Mouse (Mus musculus): ENCODE measurements at regions not wholly inside any gene's neighbourhood (a gene's known extent, or its start where the extent isn't known, plus 50 kb on each side); places are given as distances from the start of the nearest gene placed in this dataset.

GRCm38 (mm10) chr6:94389716-94390115, 106.0 kb upstream of the Magi1 start:
- DNase-seq (ENCODE audit: low read depth, low spot score): no peak
- H3K9me3 ChIP-seq (replicated peaks; ENCODE audit: insufficient read depth, low read length): no peaks in the 10 kb centered on the region
- H3K27me3 ChIP-seq (ENCODE audit: control insufficient read depth in 1 of 2, insufficient read depth in 2 of 2, low read length in 2 of 2): no peaks in the 10 kb centered on the region
- no peaks in the 10 kb centered on the region for H3K4me1 ChIP-seq (ENCODE audit: control insufficient read depth in 1 of 2, insufficient read depth in 2 of 2, low read length in 2 of 2)
- TF ChIP-seq USF2 (IDR thresholded peaks at IDR 0.05; ENCODE audit: borderline replicate concordance in 1 of 2, insufficient read depth in 1 of 2, low read depth in 1 of 2, low read length in 2 of 2): no peak
- no peak for TF ChIP-seq MYB (IDR thresholded peaks at IDR 0.05; ENCODE audit: low read depth, low read length)
- no peak for TF ChIP-seq E2F4 (IDR thresholded peaks at IDR 0.05; ENCODE audit: borderline replicate concordance, low read depth, low read length)
- no peak for TF ChIP-seq RAD21 (IDR thresholded peaks at IDR 0.05; ENCODE audit: low read depth, low read length)
- no peak for TF ChIP-seq SMC3 (IDR thresholded peaks at IDR 0.05; ENCODE audit: low read depth, low read length)
- no peak for TF ChIP-seq USF1 (IDR thresholded peaks at IDR 0.05; ENCODE audit: low read depth, low read length)
- no peak for TF ChIP-seq TAL1 (IDR thresholded peaks at IDR 0.05; ENCODE audit: low read length)
- no peak for TF ChIP-seq MAZ (IDR thresholded peaks at IDR 0.05; ENCODE audit: low read depth, low read length)
- TF ChIP-seq MYC (IDR thresholded peaks at IDR 0.05; ENCODE audit: low read depth, low read length): no peak
- TF ChIP-seq CTCF (IDR thresholded peaks at IDR 0.05 in 2 of 3, conservative IDR thresholded peaks at IDR 0.05 in 1 of 3; ENCODE audit: control insufficient read depth in 1 of 3, insufficient read depth in 1 of 3, low read depth in 2 of 3, low read length in 3 of 3, poor library complexity in 1 of 3, severe bottlenecking in 1 of 3): no peak
- no peak for TF ChIP-seq BHLHE40 (IDR thresholded peaks at IDR 0.05; ENCODE audit: borderline replicate concordance, low read depth, low read length)
- TF ChIP-seq ZC3H11A (IDR thresholded peaks at IDR 0.05; ENCODE audit: low read depth, low read length): no peak
- no peak for TF ChIP-seq GABPA (IDR thresholded peaks at IDR 0.05; ENCODE audit: low read depth, low read length)
- no peak for TF ChIP-seq UBTF (IDR thresholded peaks at IDR 0.05; ENCODE audit: borderline replicate concordance, insufficient read depth, low read depth, low read length)
- no peaks in the 10 kb centered on the region for H3K79me2 ChIP-seq (ENCODE audit: control insufficient read depth, insufficient read depth, low read length, poor library complexity)
- no peak overlapping the region for H3K9ac ChIP-seq (ENCODE audit: control insufficient read depth, low read depth, low read length, poor library complexity, severe bottlenecking)
- no peak overlapping the region for H3K27ac ChIP-seq (ENCODE audit: control insufficient read depth, low read depth, low read length)
- H3K36me3 ChIP-seq (ENCODE audit: control insufficient read depth in 1 of 2, insufficient read depth in 2 of 2, low read length in 2 of 2): no peaks in the 10 kb centered on the region
- H3K4me3 ChIP-seq (ENCODE audit: control insufficient read depth in 1 of 2, insufficient read depth in 1 of 2, low read depth in 2 of 2, low read length in 2 of 2): no peak overlapping the region

- no peak overlapping the region for H3K9ac ChIP-seq (ENCODE audit: control insufficient read depth, low read depth, low read length, poor library complexity, severe bottlenecking)
- H3K4me1 ChIP-seq (ENCODE audit: control insufficient read depth in 1 of 2, insufficient read depth in 2 of 2, low read length in 2 of 2): no peaks in the 10 kb centered on the region
- H3K79me2 ChIP-seq (ENCODE audit: control insufficient read depth, insufficient read depth, low read length, poor library complexity): no peaks in the 10 kb centered on the region
- no peak overlapping the region for H3K4me3 ChIP-seq (ENCODE audit: control insufficient read depth in 1 of 2, insufficient read depth in 1 of 2, low read depth in 2 of 2, low read length in 2 of 2)
- no peaks in the 10 kb centered on the region for H3K9me3 ChIP-seq (replicated peaks; ENCODE audit: insufficient read depth, low read length)
- no peaks in the 10 kb centered on the region for H3K27me3 ChIP-seq (ENCODE audit: control insufficient read depth in 1 of 2, insufficient read depth in 2 of 2, low read length in 2 of 2)
- H3K27ac ChIP-seq (ENCODE audit: control insufficient read depth, low read depth, low read length): no peak overlapping the region
- TF ChIP-seq HCFC1 (IDR thresholded peaks at IDR 0.05; ENCODE audit: low read depth, low read length) (no peak), GATA1 (IDR thresholded peaks at IDR 0.05; ENCODE audit: low read depth, low read length) (no peak), CTCF (IDR thresholded peaks at IDR 0.05 in 2 of 3, conservative IDR thresholded peaks at IDR 0.05 in 1 of 3; ENCODE audit: control insufficient read depth in 1 of 3, insufficient read depth in 1 of 3, low read depth in 2 of 3, low read length in 3 of 3, poor library complexity in 1 of 3, severe bottlenecking in 1 of 3) (no peak)
- H3K36me3 ChIP-seq (ENCODE audit: control insufficient read depth in 1 of 2, insufficient read depth in 2 of 2, low read length in 2 of 2): no peaks in the 10 kb centered on the region
- DNase-seq (ENCODE audit: low read depth, low spot score): no peak
Observed at GRCm38 (mm10) chr6:94387648-94388047, 103.9 kb upstream of the Magi1 start.
